ENCODE assay signal across 13 mouse cellular contexts in the genomic region with DNA sequence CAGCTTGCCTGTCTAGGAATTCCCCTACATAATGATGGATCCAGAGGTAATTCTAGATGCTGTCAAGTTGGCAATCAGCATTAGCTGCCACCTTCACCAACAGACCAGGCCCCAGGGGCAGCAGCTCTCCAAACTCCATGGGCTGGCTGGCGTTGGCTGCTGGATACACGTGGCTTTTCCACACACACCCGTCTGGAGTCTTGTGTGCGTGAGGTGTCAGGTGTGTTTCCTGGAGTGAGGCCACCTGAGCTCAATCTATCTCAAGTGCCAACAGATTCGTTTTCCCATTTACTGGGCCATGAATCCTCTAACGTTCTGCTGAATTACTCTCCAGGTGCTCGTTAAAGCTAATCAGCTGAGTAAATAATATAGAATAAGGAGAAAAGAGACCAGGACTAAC.
DNase-seq lines count a peak whose midpoint lies in the region; ATAC-seq and TF ChIP-seq lines count a peak whose summit lies in the region.
"Had no signal": no experiment of that assay in that cellular context is flagged by ENCODE, and none has a peak within 500 bp of the region (broad histone marks: within the 10 kb centered on the region; RNA-seq: fewer than 3 reads in every experiment).

No protein-coding gene starts in this region.

- H3K4me1 ChIP-seq in kidney, postnatal 0 days (replicated peaks; ENCODE audit: insufficient read depth, low read length), result 0 out of 2 replicates have a peak, but pooled peaks cover 7% of the 10 kb centered on the region
- H3K4me1 ChIP-seq in intestine, embryonic 16.5 days (ENCODE audit: control insufficient read depth, insufficient read depth, low read length), result peaks cover 8% of the 10 kb centered on the region; the same call in 1 of the 2 replicates

- no peak overlapping the region for H3K4me3 ChIP-seq in kidney, postnatal 0 days (replicated peaks; ENCODE audit: low read depth, low read length)
- H3K4me3 ChIP-seq in intestine, embryonic 16.5 days (ENCODE audit: low read length), result no peak overlapping the region
- H3K4me3 ChIP-seq: embryonic facial prominence, embryonic 15.5 days; myocyte had no signal

- no peaks in the 10 kb centered on the region for H3K27me3 ChIP-seq in kidney, postnatal 0 days (ENCODE audit: insufficient read depth, low read length)
- H3K27me3 ChIP-seq in intestine, embryonic 16.5 days (replicated peaks; ENCODE audit: control insufficient read depth, insufficient read depth, low read length), result no peaks in the 10 kb centered on the region
- H3K27me3 ChIP-seq: embryonic facial prominence, embryonic 15.5 days had no signal

- no peaks in the 10 kb centered on the region for H3K36me3 ChIP-seq in kidney, postnatal 0 days (ENCODE audit: insufficient read depth, low read length)
- H3K36me3 ChIP-seq in intestine, embryonic 16.5 days (ENCODE audit: control insufficient read depth, insufficient read depth, low read length), result no peaks in the 10 kb centered on the region
- H3K36me3 ChIP-seq: embryonic facial prominence, embryonic 15.5 days had no signal

- ATAC-seq in kidney, postnatal 0 days (replicated peaks; ENCODE audit: low FRiP score, low read depth), result no peak
- ATAC-seq in intestine, embryonic 16.5 days, result no peak

- H3K9me3 ChIP-seq in kidney, postnatal 0 days (replicated peaks; ENCODE audit: low read length), result no peaks in the 10 kb centered on the region
- no peaks in the 10 kb centered on the region for H3K9me3 ChIP-seq in intestine, embryonic 16.5 days (ENCODE audit: control insufficient read depth, low read length)
- H3K9me3 ChIP-seq: embryonic facial prominence, embryonic 15.5 days had no signal

- H3K4me2 ChIP-seq in kidney, postnatal 0 days (ENCODE audit: low read length), result 0 out of 2 replicates have a peak overlapping the region, but pooled peaks have one; percentile 11
- no peak overlapping the region for H3K4me2 ChIP-seq in intestine, embryonic 16.5 days (ENCODE audit: low read depth, low read length)
- H3K4me2 ChIP-seq: embryonic facial prominence, embryonic 15.5 days; lung, embryonic 14.5 days had no signal

- no peak overlapping the region for H3K27ac ChIP-seq in kidney, postnatal 0 days
- no peak overlapping the region for H3K27ac ChIP-seq in intestine, embryonic 16.5 days (ENCODE audit: low read length)
- H3K27ac ChIP-seq: embryonic facial prominence, embryonic 15.5 days had no signal

- WGBS in kidney, postnatal 0 days, result 36% methylated on average over 7 of the region's 7 CpGs
- 56% methylated on average over 7 of the region's 7 CpGs for WGBS in intestine, embryonic 16.5 days

- DNase-seq in cerebellum, postnatal 10 days, result peak; percentile 48 to 53
- DNase-seq in cerebellum, adult 11 months, result no peak
- no peak for DNase-seq in kidney, postnatal 0 days (ENCODE audit: low spot score)
- no peak for DNase-seq in kidney, adult 8-10 months
- peak; percentile 13 to 54 for DNase-seq in urinary bladder, postnatal 4 days (ENCODE audit: low spot score in 2 of 2)
- DNase-seq in urinary bladder, postnatal 14 days (ENCODE audit: low spot score), result no peak
- DNase-seq in layer of hippocampus, adult 18-20 months (ENCODE audit: low spot score in 2 of 2), result no peak
- DNase-seq: kidney, postnatal 25 days; liver; lung, embryonic 14.5 days had no signal

- no peak overlapping the region for H3K9ac ChIP-seq in kidney, postnatal 0 days (ENCODE audit: low read depth, low read length)
- H3K9ac ChIP-seq in intestine, embryonic 16.5 days (ENCODE audit: low read depth, low read length), result no peak overlapping the region
- H3K9ac ChIP-seq: embryonic facial prominence, embryonic 15.5 days; lung, embryonic 14.5 days had no signal

- no peak for TF ChIP-seq CTCF in kidney, postnatal 0 days (IDR thresholded peaks at IDR 0.05; ENCODE audit: low read depth)

Comparison
In these comparisons a context has a peak if more than half of its experiments do, and no peak if none do; other contexts are left out.
1. DNase-seq: peak in cerebellum, postnatal 10 days (2 of 2) and urinary bladder, postnatal 4 days (2 of 2); none in cerebellum, adult 11 months (single experiment), kidney, postnatal 0 days (single experiment), kidney, adult 8-10 months (0 of 2), urinary bladder, postnatal 14 days (single experiment) and layer of hippocampus, adult 18-20 months (0 of 2).